Mouse (Mus musculus) liver, embryonic 14.5 days (tissue): ENCODE results near the gene Arhgap40. TPM values are rescaled to one million over a fixed set of nuclear protein-coding genes. Genes with fewer than 3 reads are reported as not detected.

Experiments
- ATAC-seq: fragments of 200-750 bp; cut with Nextera tagmentation; 2 replicates; pipeline ENCODE4 v1.8.0; 2017; ENCODE audit warnings: moderate number of reproducible peaks, mild to moderate bottlenecking, moderate library complexity; ENCODE audit not compliant: insufficient read depth
- DNase-seq, 3 experiments: peaks; one replicate each; pipeline ENCODE4 v3.0.0-alpha.2; 2012 to 2013; ENCODE audit warnings: low read depth in 3 of 3, low spot score in 3 of 3
- H3K27ac ChIP-seq: fragments of 300-500 bp; sonication (generic); 2 replicates; pipeline ENCODE4 v1.5.1; 2014; ENCODE audit warnings: moderate library complexity, mild to moderate bottlenecking, control low read depth, inconsistent platforms
- H3K27me3 ChIP-seq: fragments of 300-500 bp; sonication (generic); 2 replicates; pipeline ENCODE4 v1.6.1; 2014; ENCODE audit warnings: mild to moderate bottlenecking, low read length, moderate library complexity; ENCODE audit not compliant: control insufficient read depth, insufficient read depth
- H3K36me3 ChIP-seq: fragments of 300-500 bp; sonication (generic); replicated peaks from 2 replicates; pipeline ENCODE4 v1.6.1; 2014; ENCODE audit warnings: low read depth; ENCODE audit not compliant: control insufficient read depth, insufficient read depth
- H3K4me1 ChIP-seq, 2 experiments: fragments of 200-500 bp in 1 of 2; fragments of 300-500 bp in 1 of 2; sonication (generic) in 1 of 2; replicated peaks; 2 replicates each; pipeline ENCODE4 v1.6.1; 2012 to 2014; ENCODE audit warnings: antibody characterized with exemption in 1 of 2, inconsistent platforms in 1 of 2, low read length in 1 of 2; ENCODE audit not compliant: control insufficient read depth in 2 of 2, insufficient read depth in 2 of 2
- H3K4me2 ChIP-seq: fragments of 300-500 bp; sonication (generic); 2 replicates; pipeline ENCODE4 v1.6.1; 2014; ENCODE audit warnings: low read depth, mild to moderate bottlenecking, control low read depth, moderate library complexity
- H3K4me3 ChIP-seq, 2 experiments: fragments of 200-500 bp in 1 of 2; fragments of 300-500 bp in 1 of 2; sonication (generic) in 1 of 2; 2 replicates each; pipeline ENCODE4 v1.5.1; 2012 to 2014; ENCODE audit warnings: low read depth in 2 of 2, low read length in 2 of 2, mild to moderate bottlenecking in 2 of 2, control low read depth in 1 of 2, inconsistent platforms in 1 of 2, moderate library complexity in 1 of 2; ENCODE audit not compliant: insufficient read depth in 1 of 2
- H3K9ac ChIP-seq: fragments of 300-500 bp; sonication (generic); replicated peaks from 2 replicates; pipeline ENCODE4 v1.6.1; 2014; ENCODE audit warnings: mild to moderate bottlenecking, control low read depth, moderate library complexity
- H3K9me3 ChIP-seq: fragments of 300-500 bp; sonication (generic); 2 replicates; pipeline ENCODE4 v1.6.1; 2016; ENCODE audit warnings: low read length, mixed read lengths; ENCODE audit not compliant: control insufficient read depth
- CTCF ChIP-seq: IDR thresholded peaks from 2 replicates; pipeline ENCODE4 v1.5.1; 2016; ENCODE audit warnings: antibody characterized with exemption, low read depth, control low read depth
- EP300 ChIP-seq: IDR thresholded peaks from 2 replicates; pipeline ENCODE4 v1.6.1; 2016; ENCODE audit warnings: antibody characterized with exemption, low read depth
- WGBS: fragments of 180-500 bp; shearing (Covaris S2); extraction: QIAGEN DNeasy Blood & Tissue Kit; methylation state at CpG from one replicate; pipeline ENCODE4 v1.1.7; 2014; ENCODE audit not compliant: insufficient replicate concordance; 5-methylcytosine and 5-hydroxymethylcytosine counted together
- polyA plus RNA-seq, 2 experiments: library from polyadenylated mRNA; depleted of rRNA in 1 of 2; stranded (reverse) in 1 of 2; unstranded in 1 of 2; fragments of >200 nt; fragmentation: Nextera tagmentation in 1 of 2; extraction: Ambion mirVana in 1 of 2; gene quantifications; 2 replicates each; pipeline versions ENCODE4 v1.2.1 to v1.2.3; 2012 to 2014

Arhgap40 gene
- polyA plus RNA-seq, 2 experiments = 0.03 TPM; not detected in 1

GRCm38 (mm10) chr2:158513821-158514336 lies 1.3 kb downstream of the Arhgap40 start:
- TF ChIP-seq CTCF = no peak
- TF ChIP-seq EP300 = no peak
- ATAC-seq = no peak
- no peaks in the 10 kb centered on the region for H3K4me1 ChIP-seq

GRCm38 (mm10) chr2:158518583-158518982 lies 6.0 kb downstream of the Arhgap40 start:
- Histone ChIP-seq H3K4me1 (no peaks in the 10 kb centered on the region), H3K9me3 (no peaks in the 10 kb centered on the region), H3K27ac (no peak overlapping the region), H3K9ac (no peak overlapping the region), H3K4me3 (no peak overlapping the region), H3K4me2 (no peak overlapping the region), H3K27me3 (no peaks in the 10 kb centered on the region), H3K36me3 (no peaks in the 10 kb centered on the region)
- WGBS = 54% methylated on average over 6 of the region's 6 CpGs
- DNase-seq (no peak), ATAC-seq (no peak)
- TF ChIP-seq CTCF = no peak
- TF ChIP-seq EP300 = no peak

More at GRCm38 (mm10) chr2:158513821-158514336, 1.3 kb downstream of the Arhgap40 start:
- Histone ChIP-seq H3K9me3 (no peaks in the 10 kb centered on the region), H3K4me3 (no peak overlapping the region), H3K27ac (no peak overlapping the region), H3K9ac (no peak overlapping the region), H3K36me3 (no peaks in the 10 kb centered on the region), H3K27me3 (no peaks in the 10 kb centered on the region), H3K4me2 (no peak overlapping the region)
- 69% methylated on average over 12 of the region's 12 CpGs for WGBS
- DNase-seq = no peak

DNA sequence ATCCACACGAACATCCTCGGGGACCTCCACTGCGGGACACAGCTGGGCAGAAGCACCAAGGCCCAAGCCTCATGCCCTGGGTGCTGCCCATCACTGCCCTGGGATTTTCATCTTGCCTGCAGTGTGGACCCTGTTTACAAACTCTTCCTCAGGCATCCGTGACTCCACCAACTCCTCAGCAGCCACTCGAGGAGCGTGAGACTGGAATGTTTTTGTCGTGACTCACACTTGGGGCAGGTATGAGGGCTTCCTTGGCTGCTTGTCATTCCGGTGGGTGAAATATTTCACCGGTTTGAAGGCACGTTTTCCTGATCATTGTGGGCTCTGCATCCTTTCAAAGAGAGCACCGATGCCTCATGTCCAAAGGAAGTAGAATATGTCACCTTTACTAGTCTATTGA lies 6.5 kb downstream of the Arhgap40 start:
- H3K27me3 ChIP-seq = no peaks in the 10 kb centered on the region
- no peaks in the 10 kb centered on the region for H3K4me1 ChIP-seq
- H3K4me2 ChIP-seq = no peak overlapping the region
- no peak for DNase-seq
- no peak overlapping the region for H3K9ac ChIP-seq
- no peaks in the 10 kb centered on the region for H3K9me3 ChIP-seq
- no peak overlapping the region for H3K4me3 ChIP-seq
- no peak overlapping the region for H3K27ac ChIP-seq
- H3K36me3 ChIP-seq = no peaks in the 10 kb centered on the region
- WGBS = 71% methylated on average over 11 of the region's 11 CpGs
- TF ChIP-seq EP300 (no peak), CTCF (no peak)
- ATAC-seq = no peak

- ATAC-seq (no peak), DNase-seq (no peak)
- TF ChIP-seq EP300 (no peak), CTCF (no peak)
- Histone ChIP-seq H3K4me2 (no peak overlapping the region), H3K36me3 (no peaks in the 10 kb centered on the region), H3K4me3 (no peak overlapping the region), H3K9ac (no peak overlapping the region), H3K27me3 (no peaks in the 10 kb centered on the region), H3K4me1 (no peaks in the 10 kb centered on the region), H3K9me3 (no peaks in the 10 kb centered on the region), H3K27ac (no peak overlapping the region)
- 61% methylated on average over 6 of the region's 6 CpGs for WGBS
Measured at GRCm38 (mm10) chr2:158519800-158520199, 7.2 kb downstream of the Arhgap40 start.

DNA sequence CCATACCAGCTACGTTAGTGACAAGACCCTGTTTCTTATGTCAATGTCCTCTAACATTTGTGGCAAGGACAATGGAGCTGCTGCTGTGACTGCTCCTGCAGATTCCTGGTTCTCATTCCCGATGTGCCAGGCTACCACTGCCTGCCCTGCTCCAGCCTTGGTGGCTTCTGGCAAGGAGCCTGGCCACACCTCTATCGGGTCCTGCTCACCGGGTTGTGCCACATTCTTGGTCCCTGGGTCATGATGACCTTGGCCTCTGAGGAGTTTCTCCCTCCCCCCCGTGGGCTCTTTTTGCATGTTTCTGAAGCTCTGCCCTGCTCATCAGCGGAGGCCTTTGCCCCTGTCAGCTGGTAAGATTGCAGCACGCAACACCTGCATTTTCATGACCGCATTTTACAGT lies 10.5 kb downstream of the Arhgap40 start:
- H3K4me3 ChIP-seq = no peak overlapping the region
- DNase-seq (no peak), ATAC-seq (no peak)
- no peaks in the 10 kb centered on the region for H3K27me3 ChIP-seq
- no peaks in the 10 kb centered on the region for H3K9me3 ChIP-seq
- H3K36me3 ChIP-seq = no peaks in the 10 kb centered on the region
- 67% methylated on average over 8 of the region's 8 CpGs for WGBS
- no peak for TF ChIP-seq EP300
- TF ChIP-seq CTCF = no peak
- H3K4me1 ChIP-seq = no peaks in the 10 kb centered on the region
- no peak overlapping the region for H3K4me2 ChIP-seq
- no peak overlapping the region for H3K27ac ChIP-seq
- no peak overlapping the region for H3K9ac ChIP-seq
